Mouse (Mus musculus): Measurements from ENCODE around the gene Nnat.
"Not testable (repeated sequence)": the region's sequence is repeated elsewhere in the genome, so short reads cannot be mapped to it uniquely, and the experiment has no call there.

The Nnat gene

DNA sequence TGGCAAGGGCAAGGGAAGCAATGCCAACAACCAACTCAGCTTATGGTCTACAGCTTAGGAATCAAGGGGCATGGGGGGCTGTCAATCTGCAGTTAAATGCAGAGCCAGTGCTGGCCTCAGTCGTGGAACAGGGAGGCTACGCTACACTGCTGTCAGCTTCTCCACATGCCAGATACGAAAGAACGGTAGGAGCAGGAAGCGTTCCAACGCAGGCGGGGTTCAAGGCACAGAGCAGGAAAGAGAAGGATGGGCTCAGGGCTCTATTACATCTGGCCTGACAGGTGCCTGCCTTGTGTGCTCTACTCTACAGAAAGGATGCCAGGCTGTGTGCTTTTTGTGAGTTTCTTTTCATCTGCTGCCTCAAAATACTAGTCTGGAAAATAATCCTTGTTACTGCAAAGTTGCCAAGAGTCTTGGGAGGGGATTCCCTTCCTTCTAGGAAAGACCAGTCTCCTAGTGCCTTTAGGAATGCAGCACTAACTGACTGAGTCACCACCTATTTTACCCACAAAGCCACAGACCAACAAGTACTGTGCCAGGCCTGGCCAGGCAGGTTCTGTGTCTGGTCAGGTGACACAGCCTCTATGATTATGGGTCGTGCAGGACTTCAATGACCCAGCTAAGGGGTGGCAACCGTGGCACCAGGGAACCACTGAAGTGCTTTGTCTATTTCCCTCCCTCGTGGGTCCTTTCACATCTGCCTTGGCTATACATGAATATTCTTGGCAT lies 7.6 kb upstream of the Nnat start:
- DNase-seq: peak; percentile 71

DNA sequence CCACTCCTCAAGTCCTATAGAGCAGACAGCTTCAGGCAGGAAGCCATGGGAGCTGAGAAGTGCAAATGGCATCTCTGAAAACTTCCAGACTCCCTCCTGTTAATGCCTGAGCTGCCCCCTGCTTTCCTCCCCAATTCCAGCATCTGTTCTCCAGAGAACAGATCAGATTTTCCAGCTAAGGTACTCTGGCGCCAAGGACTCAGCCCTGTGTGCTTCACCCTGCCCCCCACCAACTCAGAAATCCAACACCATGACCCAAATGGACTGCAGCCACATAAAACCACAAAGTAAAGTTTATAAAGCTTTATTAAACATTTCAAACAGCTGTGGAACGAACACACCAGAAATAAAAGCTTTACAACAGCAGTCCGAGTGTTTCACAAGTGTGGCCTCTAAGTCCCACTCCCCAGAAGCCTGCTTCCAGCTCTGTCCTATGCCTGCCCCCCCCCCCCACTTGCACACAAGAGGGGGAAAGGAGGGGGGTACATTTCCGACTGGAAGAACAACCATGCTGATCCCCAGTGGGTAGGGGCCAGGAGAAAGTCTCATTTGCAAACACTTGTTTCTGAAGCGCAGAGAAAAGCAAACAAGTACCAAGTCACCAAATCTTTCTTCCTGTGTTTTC lies 3.7 kb upstream of the Nnat start:
- DNase-seq: peak; percentile 51

DNA sequence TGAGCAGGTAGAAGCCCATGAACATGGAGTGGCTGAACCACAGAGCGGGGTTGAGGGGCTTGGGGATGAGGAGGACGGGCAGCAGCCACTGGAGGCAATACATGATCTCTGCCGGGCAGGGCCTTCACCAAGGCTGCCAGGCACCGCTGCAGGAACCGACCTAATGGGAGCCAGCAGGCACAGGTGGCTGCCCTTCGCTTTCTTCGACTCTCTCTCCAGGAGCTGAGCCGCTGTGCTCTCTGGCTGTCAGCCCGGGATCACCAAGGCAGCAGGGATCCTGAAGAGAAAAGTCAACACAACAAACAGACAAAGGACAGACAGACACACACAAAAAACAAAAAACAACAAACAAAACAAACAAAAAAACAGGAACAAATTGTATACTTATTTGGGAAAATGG lies 1.8 kb upstream of the Nnat start:
- DNase-seq: no peak

DNA sequence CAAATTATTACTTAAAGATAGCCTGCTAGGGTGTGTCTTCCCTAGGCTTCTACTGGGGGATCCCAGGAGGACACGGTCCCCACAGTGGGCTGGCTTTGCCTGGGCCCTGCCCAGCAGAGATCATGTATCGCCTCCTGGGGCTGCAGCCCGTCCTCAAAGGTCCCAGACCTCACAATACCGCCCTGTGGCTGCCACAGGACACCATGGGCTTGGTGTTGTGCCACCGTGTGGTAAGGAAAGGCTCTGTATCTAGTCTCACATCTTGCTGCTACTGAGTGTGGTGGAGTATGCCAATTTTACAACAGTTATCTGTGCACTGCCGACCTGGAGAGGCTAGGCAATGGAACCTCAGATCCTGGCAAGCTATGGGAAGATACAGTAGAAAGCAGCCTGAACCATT lies 1.4 kb upstream of the Nnat start:
- DNase-seq: no peak

DNA sequence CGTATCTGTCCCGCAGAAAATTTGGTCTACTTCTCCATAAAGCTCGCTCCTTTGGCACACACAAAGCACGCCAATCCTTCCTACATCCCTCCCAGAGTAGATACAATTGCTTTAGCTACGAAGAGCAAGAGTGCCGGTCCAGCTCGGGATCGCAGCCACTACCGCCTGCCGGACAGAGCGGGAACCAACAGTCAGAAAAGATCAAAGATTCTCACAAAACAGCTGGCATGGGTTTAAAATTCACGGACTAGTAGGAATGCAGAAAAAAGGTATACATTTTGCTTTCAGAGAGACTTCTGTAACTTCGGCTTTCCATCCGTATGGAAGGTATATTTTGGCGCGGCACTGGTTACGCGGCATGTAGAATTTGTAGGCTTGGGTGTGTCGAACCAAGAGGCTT lies 438 bp upstream of the Nnat start:
- no peak for DNase-seq

DNA sequence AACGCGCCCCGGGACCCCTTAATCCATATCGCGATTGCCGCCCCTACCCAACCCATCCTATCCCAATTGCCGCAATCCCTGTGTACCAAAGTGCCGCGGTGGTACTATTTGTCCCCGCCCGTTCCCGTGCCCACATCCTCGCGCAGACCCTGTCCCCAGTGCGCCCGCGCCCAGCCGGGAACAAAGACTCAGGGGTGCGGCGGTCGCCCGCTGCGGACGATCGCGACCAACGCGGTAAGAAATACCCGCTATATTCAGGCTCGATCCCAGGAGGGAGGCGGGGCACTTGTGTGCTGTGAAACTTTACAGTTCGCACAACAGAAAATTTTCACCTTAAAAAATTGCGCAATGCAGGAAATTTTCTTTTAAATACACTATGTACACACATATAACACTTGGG lies 424 bp downstream of the Nnat start:
- DNase-seq: no peak

DNA sequence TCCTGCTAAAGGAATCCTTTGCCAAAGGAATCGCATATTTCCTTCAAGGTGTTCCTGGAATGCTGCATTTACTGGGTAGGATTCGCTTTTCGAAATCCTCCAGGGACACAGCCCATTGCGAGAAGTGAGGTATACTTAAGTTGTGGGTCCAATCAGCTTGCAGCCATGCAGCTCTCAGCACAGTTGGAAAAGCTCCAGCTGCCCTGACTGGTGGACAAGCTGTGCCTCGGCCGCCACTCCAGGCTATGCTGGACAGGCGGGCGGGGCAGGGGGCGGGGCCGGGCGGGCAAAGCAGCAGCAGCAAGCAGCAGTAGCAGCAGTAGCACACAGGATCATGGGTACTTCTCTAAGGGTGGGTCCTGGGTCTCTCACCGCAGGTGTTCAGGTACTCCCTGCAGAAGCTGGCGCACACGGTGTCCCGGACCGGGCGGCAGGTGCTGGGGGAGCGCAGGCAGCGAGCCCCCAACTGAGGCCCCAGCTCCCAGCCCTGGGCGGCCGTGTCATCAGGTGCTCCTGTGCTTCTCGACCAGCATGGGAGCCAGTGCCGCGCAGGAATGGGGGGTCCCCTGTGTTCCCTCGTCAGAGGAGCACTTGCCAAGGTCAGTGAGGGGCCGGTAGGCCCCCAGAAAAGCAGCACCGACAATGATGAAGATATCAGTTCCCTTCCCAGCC lies 1.4 kb downstream of the Nnat start:
- DNase-seq: peak; percentile 97

DNA sequence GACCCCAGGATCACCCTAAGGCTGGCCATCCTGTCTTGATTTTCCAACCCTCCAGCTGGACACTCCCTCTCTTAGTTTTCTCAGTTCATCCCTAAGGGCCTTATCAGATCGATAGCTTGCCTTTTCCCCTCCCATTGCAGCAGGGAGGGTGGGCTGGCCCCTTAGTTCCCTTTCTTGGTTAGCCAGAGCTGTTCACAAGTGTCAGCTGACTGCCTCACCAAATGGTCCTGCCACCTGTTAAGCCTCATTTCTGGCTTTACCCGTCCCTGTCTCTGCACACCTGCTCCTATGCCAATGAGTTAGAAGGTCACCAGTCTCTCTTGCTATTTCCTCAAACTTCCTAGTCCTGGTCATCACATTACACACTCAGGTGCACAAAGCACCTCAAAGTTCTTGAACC lies 3.2 kb downstream of the Nnat start:
- no peak for DNase-seq

DNA sequence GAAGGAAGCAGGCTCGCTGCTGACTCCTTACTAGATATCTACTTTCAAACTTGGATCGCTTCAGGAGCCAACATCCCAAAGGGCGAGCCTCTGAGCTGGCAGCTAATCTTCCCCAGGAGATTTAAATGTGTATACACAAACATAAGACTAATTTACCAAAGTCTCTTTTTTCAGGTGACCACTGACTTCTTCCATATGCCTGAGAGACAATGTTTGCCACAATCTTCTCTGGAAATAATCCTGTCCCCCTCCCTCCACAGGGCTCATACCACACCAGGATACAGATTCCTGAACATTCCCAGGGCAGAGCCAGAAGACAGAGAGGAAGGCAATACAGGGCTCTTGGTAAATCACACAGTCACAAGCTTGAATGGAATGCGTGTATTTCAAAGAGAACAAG lies 4.8 kb downstream of the Nnat start:
- DNase-seq: no peak

DNA sequence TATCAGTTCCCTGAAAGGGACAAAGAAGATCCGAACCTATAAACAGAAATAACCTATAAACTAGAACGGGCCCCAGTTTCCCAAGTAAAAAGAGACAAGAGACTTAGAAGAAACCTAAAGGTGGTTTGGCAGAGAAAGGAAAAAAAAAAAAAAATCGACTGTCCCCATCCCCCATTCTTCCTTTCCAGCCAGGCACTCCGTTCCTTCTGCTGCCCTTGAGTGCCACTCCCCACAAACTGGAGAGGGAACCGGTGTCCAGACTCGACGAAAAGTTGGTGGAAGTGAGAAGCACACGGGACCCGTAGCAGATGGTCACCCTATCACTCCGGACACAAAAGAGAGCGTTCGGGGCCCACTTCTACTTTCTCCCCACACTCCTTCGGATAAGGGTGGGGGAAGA lies 5.6 kb downstream of the Nnat start:
- DNase-seq: peak; percentile 65

DNA sequence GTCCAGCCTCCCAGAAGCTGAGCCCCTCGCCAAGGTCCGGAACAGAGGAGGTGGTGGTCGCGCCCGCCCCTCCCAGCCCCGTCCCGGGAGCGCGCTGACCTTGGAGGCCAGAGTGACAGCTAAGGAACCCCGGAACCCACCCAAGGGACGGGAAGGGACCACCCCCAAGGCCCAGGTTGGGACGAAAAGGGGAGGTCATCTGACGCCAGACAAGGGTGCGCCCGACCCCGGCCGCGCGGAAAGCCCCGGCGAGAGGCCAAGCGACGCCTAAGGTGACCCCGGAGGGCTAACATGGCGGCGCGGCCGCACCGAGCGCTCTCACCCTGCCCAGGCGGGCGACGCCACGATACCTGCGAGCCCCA lies 6.0 kb downstream of the Nnat start:
- DNase-seq: no peak

DNA sequence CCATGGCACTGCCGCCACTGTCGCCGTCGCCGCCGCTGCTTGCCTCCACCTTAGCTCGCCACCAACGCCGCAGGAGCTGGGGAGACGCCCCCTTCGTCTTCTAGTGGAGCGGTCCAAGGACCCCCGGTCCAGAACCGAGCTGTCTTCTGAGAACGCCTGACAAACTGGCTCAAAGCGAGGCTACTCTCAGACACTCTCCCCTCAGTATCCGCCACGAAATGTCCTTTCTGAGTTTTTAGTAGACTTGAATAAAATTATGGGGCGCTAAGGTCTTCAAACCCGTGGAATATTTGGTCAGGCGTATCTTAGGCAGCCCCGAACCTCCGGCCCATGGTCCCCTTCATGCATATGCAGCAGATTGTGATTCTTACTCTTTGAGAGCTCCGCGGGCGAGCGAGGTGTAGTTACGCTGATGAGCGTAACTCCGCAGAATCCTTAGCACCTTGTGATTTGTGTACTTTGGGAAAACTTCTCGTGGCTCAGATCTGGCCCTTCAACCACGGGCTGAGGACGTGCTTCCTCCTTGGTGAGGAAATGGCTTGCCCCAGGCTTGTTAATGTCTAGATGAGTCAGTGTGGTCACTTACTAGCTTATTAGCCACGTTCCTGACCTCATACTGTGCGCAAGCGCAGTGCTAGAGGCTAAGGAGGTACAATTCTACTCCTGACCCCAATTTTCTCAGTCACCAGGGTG lies 6.5 kb downstream of the Nnat start:
- peak; percentile 92 for DNase-seq

DNA sequence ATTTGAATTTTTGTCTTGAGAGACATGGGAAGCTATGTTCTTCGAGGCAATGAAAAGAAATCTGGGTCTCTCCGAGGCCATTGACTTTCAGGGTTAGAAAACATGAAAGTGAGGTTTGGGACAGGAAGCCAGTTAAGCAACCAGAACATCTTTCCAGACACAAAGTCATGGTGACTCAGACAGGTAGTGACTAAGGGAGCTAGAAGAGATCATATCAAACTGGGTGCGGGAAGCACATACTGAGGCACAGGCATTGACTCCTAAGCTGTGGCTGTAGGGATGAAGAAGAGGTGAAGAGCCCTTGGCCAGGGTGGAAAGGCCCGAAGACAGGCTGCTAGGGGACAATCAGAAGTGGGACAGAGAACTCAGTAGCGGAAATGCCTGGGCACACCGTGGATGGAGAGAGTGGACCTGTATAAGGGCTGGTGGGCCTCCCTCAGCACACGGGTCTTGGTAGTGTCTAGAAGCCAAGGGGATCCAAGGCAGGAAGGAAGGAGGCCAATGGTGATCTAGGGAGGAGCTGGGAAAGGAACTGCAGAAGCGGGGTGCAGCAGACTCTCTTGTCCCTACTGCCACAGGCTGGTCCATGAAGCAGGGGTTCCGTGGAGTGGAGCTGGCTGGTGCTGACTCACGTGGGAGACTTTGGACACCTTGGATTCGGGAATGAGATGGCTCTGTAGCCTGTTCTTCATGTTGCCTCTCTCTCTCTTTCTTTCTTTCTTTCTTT lies 7.5 kb downstream of the Nnat start:
- DNase-seq: no peak

DNA sequence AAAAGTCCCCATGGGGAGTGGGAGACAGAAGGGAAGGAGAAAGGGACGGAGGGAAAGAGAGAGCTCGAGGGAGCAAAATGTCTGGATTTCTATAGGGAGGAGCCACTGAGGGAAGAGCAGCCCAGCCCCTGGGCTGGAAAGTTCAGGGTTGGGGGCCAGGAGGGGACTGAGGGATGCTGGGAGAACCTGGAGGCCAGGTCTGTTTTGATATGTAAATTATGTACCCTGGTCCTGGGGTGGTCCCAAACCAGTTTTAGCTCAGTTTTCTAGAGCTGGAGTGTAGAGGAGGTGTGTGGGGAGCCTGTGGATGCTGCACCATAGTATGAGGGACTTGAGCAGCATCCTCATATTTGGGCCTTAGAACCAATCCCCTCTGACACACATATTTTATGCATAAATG lies 9.0 kb downstream of the Nnat start:
- DNase-seq: no peak

DNA sequence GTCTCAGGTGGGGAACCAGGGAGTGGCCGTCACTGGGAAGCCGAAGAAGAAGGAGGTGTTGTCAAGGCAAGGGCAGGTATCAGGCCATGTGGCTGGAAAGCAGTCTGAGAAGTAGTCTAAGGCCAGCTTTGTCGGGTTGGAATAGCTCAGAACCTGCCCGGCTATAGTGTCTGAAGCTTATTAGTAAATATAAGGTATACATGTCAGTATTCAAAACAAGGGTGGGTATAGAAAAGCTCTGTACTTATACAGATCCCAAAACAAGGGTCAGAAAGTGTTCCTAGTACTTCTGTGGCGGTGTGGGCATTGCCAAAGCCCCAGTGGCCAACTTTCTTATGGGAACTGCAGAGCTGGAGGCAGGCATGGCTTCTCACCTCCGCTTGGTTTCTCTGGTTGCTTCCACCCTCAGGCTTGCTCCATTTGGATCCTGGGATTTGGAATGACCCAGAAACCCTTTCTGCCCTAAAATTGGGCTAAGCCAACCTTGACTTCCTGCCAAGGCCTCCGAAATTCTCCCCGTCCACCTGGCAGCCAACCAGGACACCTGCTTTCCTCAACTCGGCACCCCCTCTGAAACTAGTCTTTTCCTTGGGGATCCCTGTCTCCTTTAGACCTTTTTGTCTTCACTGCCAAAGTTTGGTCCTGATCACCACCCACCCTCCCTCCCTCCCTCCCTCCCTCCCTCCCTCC lies 10.1 kb downstream of the Nnat start:
- no peak for DNase-seq

DNA sequence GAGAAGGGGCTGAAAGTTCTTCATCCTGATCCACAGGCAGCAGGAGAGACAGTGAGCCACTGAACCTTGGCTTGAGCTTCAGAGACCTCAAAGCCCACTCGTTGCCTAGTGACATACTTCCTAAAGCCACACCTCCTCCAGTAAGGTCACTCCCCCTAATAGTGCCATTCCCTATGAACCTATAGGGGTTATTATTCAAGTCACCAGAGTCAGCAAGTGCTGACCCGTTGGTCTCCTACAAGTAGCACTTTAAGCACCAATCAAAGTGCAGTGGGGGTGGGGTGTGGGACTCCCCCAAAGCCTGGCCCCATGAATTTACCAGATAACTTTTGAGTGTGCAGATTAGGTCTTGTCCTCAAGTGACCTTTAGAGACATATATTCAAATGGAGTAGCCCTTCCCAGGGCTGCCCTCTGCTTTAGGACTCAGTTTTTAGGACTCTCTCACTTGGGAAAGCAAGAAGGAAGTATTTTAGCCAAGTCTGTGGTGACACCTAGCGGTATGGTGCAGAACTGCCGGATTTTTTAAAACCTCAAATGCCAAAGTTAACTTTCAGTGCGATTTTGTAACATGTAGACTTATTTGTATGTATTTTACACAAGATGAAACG lies 11.4 kb downstream of the Nnat start, which contains the start of gene Blcap:
Blcap (minus strand) TSS at position 51 of the 609 bp plus-strand sequence.
- DNase-seq: peak; percentile 71

DNA sequence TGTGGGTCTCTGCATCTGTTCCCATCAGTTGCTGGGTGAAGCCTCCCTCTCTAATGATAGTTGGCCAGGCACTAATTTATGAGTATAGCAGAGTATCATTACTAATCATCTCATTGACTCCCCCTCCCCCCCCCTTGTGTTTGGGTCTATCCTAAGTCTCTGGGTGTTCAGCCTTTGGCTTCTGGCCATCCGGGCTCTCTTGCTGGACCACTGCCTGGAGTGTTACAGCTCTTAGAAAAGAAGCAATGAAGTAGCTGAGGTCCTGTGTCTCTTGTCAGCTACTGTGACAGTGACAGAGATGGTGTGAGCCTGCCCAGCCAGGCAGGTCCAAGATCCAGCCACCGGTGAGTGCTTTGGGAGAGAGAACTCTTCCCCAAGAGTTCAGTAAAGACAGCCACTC lies 12.9 kb downstream of the Nnat start:
- no peak for DNase-seq

DNA sequence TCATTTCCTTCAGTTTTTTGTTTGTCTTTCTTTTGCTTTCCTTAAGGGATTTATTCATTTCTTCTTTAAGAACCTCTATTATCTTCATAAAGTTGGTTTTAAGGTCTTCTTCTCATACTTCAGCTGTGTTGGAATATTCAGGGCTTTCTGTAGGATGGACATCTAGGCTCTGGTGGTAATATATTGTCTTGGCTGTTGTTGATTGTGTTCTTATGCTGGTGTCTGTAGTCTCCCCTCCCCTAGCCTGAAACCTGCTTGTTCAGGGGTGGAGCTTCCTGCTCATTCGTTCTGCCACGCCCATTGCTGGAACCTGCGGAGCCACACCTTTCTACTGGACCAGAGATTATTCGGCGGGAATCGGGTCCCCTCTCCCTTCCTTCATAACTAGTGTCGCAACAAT lies 25.5 kb downstream of the Nnat start:
- DNase-seq: not testable (repeated sequence)

DNA sequence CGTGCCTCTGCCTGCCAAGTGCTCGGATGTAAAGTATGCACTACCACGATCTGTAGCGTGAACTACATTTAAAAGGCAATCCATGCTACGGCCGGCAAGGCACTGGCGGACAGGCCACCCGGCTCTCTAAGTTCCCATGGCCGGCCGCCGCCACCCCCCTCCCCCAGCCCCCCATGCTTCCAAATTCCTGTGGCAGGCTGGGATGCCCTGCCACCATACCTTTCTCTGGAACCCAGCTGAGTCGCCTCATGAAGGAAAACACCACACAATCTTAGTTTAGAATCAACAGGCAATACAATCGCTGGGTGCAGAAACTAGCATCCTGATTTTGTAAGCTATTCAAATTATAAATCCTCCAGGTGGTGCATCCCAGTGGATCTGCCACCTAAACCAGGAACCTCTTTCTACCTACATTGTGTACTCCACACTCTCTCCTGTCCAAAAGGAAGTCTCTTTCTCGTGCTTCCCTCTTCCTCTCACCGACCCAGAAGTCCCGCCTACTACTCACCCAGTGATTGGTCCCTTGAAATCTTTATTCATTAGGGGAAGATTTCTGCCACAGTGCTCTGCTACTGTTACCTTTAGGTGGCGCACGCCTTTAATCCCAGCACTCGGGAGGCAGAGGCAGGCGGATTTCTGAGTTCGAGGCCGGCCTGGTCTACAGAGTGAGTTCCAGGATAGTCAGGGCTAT lies 37.1 kb downstream of the Nnat start:
- no peak for DNase-seq

DNA sequence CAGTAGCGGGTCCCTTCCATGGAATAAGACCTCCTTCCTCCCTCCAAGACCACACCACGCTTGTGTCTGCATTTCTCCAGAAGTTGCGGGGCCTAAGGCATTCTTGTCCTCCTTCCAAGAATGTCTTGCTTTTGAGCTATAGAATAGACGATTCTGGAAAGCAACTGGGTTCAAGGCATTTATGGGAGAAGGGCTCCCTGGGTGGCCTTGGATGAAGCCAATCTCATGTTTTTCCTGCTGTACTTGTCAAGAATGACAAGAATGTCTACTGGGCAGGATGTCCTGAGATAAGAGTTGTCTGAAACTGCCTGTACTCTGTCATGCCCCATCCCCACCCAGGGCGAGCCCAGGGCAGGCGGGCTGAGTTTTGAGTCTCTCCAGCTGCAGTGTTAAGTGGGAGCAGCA lies 41.6 kb downstream of the Nnat start:
- DNase-seq: peak; percentile 7

DNA sequence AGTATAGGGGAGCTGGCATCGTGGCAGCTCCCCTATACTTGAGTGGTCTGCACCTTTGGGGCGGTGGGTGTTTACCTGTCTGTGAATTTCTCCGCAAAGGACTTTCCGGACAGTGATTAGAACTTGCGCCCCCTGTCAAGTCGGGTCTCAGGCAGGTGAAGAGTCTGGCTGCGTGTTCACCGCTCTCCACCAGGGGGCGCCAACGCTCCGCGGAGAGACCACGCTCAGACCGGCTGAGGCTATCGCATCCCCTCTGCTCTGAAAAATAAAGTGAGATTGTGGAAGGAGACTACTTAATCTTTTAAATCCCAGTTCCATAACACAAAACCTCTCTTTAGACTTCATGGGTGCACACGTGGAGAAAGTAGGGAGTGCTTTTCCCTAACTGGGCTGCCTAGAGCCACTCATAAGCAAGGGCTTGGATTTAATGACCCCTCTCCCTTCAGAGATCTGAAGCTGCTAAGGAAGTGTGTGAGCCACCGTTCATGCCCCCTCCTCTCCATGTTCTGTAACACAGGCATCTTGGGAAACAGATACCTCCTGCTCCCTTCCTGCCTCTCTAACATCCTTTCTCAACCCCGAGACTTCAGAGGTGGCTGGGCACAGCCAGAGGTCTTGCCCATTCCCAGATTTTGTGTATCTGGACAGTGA lies 45.3 kb downstream of the Nnat start:
- peak; percentile 74 for DNase-seq

Data from lung, postnatal 36 days (tissue).